Mouse (Mus musculus) forebrain, embryonic 15.5 days (tissue): ENCODE data around the gene Cib4. TPM values are rescaled to one million over a fixed set of nuclear protein-coding genes. Genes with fewer than 3 reads are reported as not detected.
A peak's percentile ranks its signal among the peaks of the same experiment; 100 is the strongest.

ENCODE experiments used
- ATAC-seq: fragments of 200-750 bp; cut with Nextera tagmentation; replicated peaks from 2 replicates; pipeline ENCODE4 v1.8.0; 2017; ENCODE audit warnings: mild to moderate bottlenecking, moderate TSS enrichment, moderate library complexity
- H3K27ac ChIP-seq: fragments of 300-500 bp; sonication (generic); replicated peaks from 2 replicates; pipeline ENCODE4 v1.5.1; 2015; ENCODE audit warnings: mild to moderate bottlenecking, inconsistent platforms
- H3K27me3 ChIP-seq: fragments of 300-500 bp; sonication (generic); 2 replicates; pipeline ENCODE4 v1.6.1; 2015; ENCODE audit warnings: inconsistent platforms
- H3K36me3 ChIP-seq: fragments of 300-500 bp; sonication (generic); 2 replicates; pipeline ENCODE4 v1.6.1; 2015; ENCODE audit warnings: mild to moderate bottlenecking, inconsistent platforms
- H3K4me1 ChIP-seq: fragments of 300-500 bp; sonication (generic); 2 replicates; pipeline ENCODE4 v1.6.1; 2015; ENCODE audit warnings: inconsistent platforms
- H3K4me2 ChIP-seq: fragments of 300-500 bp; sonication (generic); replicated peaks from 2 replicates; pipeline ENCODE4 v1.6.1; 2015; ENCODE audit warnings: mild to moderate bottlenecking, inconsistent platforms
- H3K4me3 ChIP-seq: fragments of 300-500 bp; sonication (generic); 2 replicates; pipeline ENCODE4 v1.5.1; 2015; ENCODE audit warnings: mild to moderate bottlenecking, inconsistent platforms
- H3K9ac ChIP-seq: fragments of 300-500 bp; sonication (generic); replicated peaks from 2 replicates; pipeline ENCODE4 v1.6.1; 2015; ENCODE audit warnings: mild to moderate bottlenecking, inconsistent platforms
- H3K9me3 ChIP-seq: fragments of 300-500 bp; sonication (generic); 2 replicates; pipeline ENCODE4 v1.6.1; 2016; ENCODE audit warnings: inconsistent platforms
- whole genome bisulfite sequencing: fragments of 180-500 bp; shearing (Covaris S2); methylation state at CpG from one replicate; pipeline ENCODE4 v1.1.7; 2015; ENCODE audit warnings: mixed read lengths; 5-methylcytosine and 5-hydroxymethylcytosine counted together
- polyA plus RNA-seq: library from polyadenylated mRNA; unstranded; fragments of >200 nt; fragmentation: Nextera tagmentation; extraction: Ambion mirVana; gene quantifications from 2 replicates; pipeline ENCODE4 v1.2.1, GENCODE M21; 2015

Cib4 gene
- polyA plus RNA-seq, 1 experiment from 2014 or later = not detected

GRCm38 (mm10) chr5:30466315-30466714 is 79.3 kb downstream of the Cib4 start:
- Histone ChIP-seq H3K27me3 (no peaks in the 10 kb centered on the region), H3K4me3 (peak overlapping the region; percentile 27), H3K4me2 (peak overlapping the region; percentile 53), H3K4me1 (peaks cover 30% of the 10 kb centered on the region), H3K9ac (peak overlapping the region; percentile 11; the same call in 1 of the 2 replicates), H3K36me3 (no peaks in the 10 kb centered on the region), H3K9me3 (no peaks in the 10 kb centered on the region), H3K27ac (peak overlapping the region; percentile 44)
- peak; percentile 51 for ATAC-seq
- WGBS = 32% methylated on average over 9 of the region's 9 CpGs

GRCm38 (mm10) chr5:30465861-30466260 is 79.8 kb downstream of the Cib4 start, which contains the start of gene 1700001C02Rik:
Gene 1700001C02Rik, plus strand, starts transcription at chr5:30466047.
- no peaks in the 10 kb centered on the region for H3K27me3 ChIP-seq
- peak within 1 kb of the TSS; percentile 53 for H3K4me2 ChIP-seq
- H3K9ac ChIP-seq = peak within 1 kb of the TSS; percentile 11; the same call in 1 of the 2 replicates
- ATAC-seq = peak; percentile 23
- no peaks in the 10 kb centered on the region for H3K36me3 ChIP-seq
- peaks cover 32% of the 10 kb centered on the region for H3K4me1 ChIP-seq
- WGBS = 17% methylated on average over 21 of the region's 21 CpGs
- H3K4me3 ChIP-seq = peak within 1 kb of the TSS; percentile 27
- H3K9me3 ChIP-seq = no peaks in the 10 kb centered on the region
- H3K27ac ChIP-seq = peak within 1 kb of the TSS; percentile 44

GRCm38 (mm10) chr5:30461821-30462220 is 83.8 kb downstream of the Cib4 start, which contains the start of gene Otof:
Gene Otof, minus strand, starts transcription at chr5:30461932.
- peaks cover 26% of the 10 kb centered on the region for H3K4me1 ChIP-seq
- no peaks in the 10 kb centered on the region for H3K9me3 ChIP-seq
- no peaks in the 10 kb centered on the region for H3K36me3 ChIP-seq
- H3K4me3 ChIP-seq = 0 out of 2 replicates have a peak within 1 kb of the TSS, but pooled peaks have one; percentile 10
- H3K9ac ChIP-seq = peak within 1 kb of the TSS; percentile 25; the same call in 1 of the 2 replicates
- WGBS = 16% methylated on average over 12 of the region's 12 CpGs
- peak within 1 kb of the TSS; percentile 35 for H3K4me2 ChIP-seq
- H3K27me3 ChIP-seq = no peaks in the 10 kb centered on the region
- ATAC-seq = peak; percentile 86
- peak within 1 kb of the TSS; percentile 27; the same call in 1 of the 2 replicates for H3K27ac ChIP-seq

- H3K36me3 ChIP-seq = no peaks in the 10 kb centered on the region
- no peak overlapping the region for H3K4me2 ChIP-seq
- peaks cover 15% of the 10 kb centered on the region for H3K4me1 ChIP-seq
- H3K9ac ChIP-seq = no peak overlapping the region
- H3K4me3 ChIP-seq = no peak overlapping the region
- no peaks in the 10 kb centered on the region for H3K27me3 ChIP-seq
- H3K27ac ChIP-seq = no peak overlapping the region
- no peak for ATAC-seq
- WGBS = 39% methylated on average over 4 of the region's 4 CpGs
- no peaks in the 10 kb centered on the region for H3K9me3 ChIP-seq
Measured at GRCm38 (mm10) chr5:30460155-30460554, 85.5 kb downstream of the Cib4 start.

GRCm38 (mm10) chr5:30456056-30456455 is 89.6 kb downstream of the Cib4 start:
- no peaks in the 10 kb centered on the region for H3K27me3 ChIP-seq
- H3K9me3 ChIP-seq = no peaks in the 10 kb centered on the region
- H3K4me1 ChIP-seq = 0 out of 2 replicates have a peak, but pooled peaks cover 5% of the 10 kb centered on the region
- no peak overlapping the region for H3K9ac ChIP-seq
- no peak overlapping the region for H3K27ac ChIP-seq
- H3K4me2 ChIP-seq = no peak overlapping the region
- no peaks in the 10 kb centered on the region for H3K36me3 ChIP-seq
- no peak for ATAC-seq
- WGBS = 54% methylated on average over 6 of the region's 6 CpGs
- no peak overlapping the region for H3K4me3 ChIP-seq

GRCm38 (mm10) chr5:30444327-30444895 is 101.2 kb downstream of the Cib4 start:
- H3K27ac ChIP-seq = 0 out of 2 replicates have a peak overlapping the region, but pooled peaks have one; percentile 8

GRCm38 (mm10) chr5:30442196-30442595 is 103.4 kb downstream of the Cib4 start:
- Histone ChIP-seq H3K4me3 (no peak overlapping the region), H3K27me3 (no peaks in the 10 kb centered on the region)
- 71% methylated on average over 5 of the region's 5 CpGs for WGBS

More at GRCm38 (mm10) chr5:30444327-30444895, 101.2 kb downstream of the Cib4 start:
- 79% methylated on average over 13 of the region's 13 CpGs for WGBS
- H3K4me2 ChIP-seq = no peak overlapping the region
- H3K36me3 ChIP-seq = no peaks in the 10 kb centered on the region
- no peaks in the 10 kb centered on the region for H3K27me3 ChIP-seq
- no peak overlapping the region for H3K9ac ChIP-seq
- ATAC-seq = no peak
- no peak overlapping the region for H3K4me3 ChIP-seq
- no peaks in the 10 kb centered on the region for H3K9me3 ChIP-seq
- H3K4me1 ChIP-seq = no peaks in the 10 kb centered on the region

GRCm38 (mm10) chr5:30440308-30440906 is 105.2 kb downstream of the Cib4 start:
- H3K4me2 ChIP-seq = no peak overlapping the region
- no peaks in the 10 kb centered on the region for H3K4me1 ChIP-seq
- no peaks in the 10 kb centered on the region for H3K9me3 ChIP-seq
- WGBS = 87% methylated on average over 8 of the region's 8 CpGs
- no peak overlapping the region for H3K4me3 ChIP-seq
- H3K36me3 ChIP-seq = no peaks in the 10 kb centered on the region
- H3K27me3 ChIP-seq = no peaks in the 10 kb centered on the region
- H3K9ac ChIP-seq = no peak overlapping the region
- ATAC-seq = no peak
- no peak overlapping the region for H3K27ac ChIP-seq

More at GRCm38 (mm10) chr5:30442196-30442595, 103.4 kb downstream of the Cib4 start:
- Histone ChIP-seq H3K4me2 (no peak overlapping the region), H3K9ac (no peak overlapping the region), H3K9me3 (no peaks in the 10 kb centered on the region), H3K36me3 (no peaks in the 10 kb centered on the region), H3K27ac (no peak overlapping the region), H3K4me1 (no peaks in the 10 kb centered on the region)
- ATAC-seq = no peak

- Histone ChIP-seq H3K27ac (no peak overlapping the region), H3K9ac (no peak overlapping the region), H3K27me3 (no peaks in the 10 kb centered on the region), H3K4me3 (no peak overlapping the region), H3K9me3 (no peaks in the 10 kb centered on the region), H3K36me3 (no peaks in the 10 kb centered on the region), H3K4me2 (no peak overlapping the region), H3K4me1 (no peaks in the 10 kb centered on the region)
- WGBS = 42% methylated on average over 2 of the region's 2 CpGs
- no peak for ATAC-seq
Measured at GRCm38 (mm10) chr5:30438931-30439330, 106.7 kb downstream of the Cib4 start.

Other genes with a start within 250 kb of the Cib4 start
- 2.0 and 2.1 TPM in 2 replicates for gene Otof, start 83.9 kb downstream of the Cib4 start, polyA plus RNA-seq
- gene 1700001C02Rik, start 79.8 kb downstream of the Cib4 start, polyA plus RNA-seq = 0.56 and 1.5 TPM in 2 replicates
- gene Kcnk3, start 42.3 kb upstream of the Cib4 start, polyA plus RNA-seq = 2.3 and 3.1 TPM in 2 replicates
- 28.0 and 31.1 TPM in 2 replicates for gene Slc35f6, start 102.1 kb upstream of the Cib4 start, polyA plus RNA-seq
- 128 and 151 TPM in 2 replicates for gene Cenpa, start 120.9 kb upstream of the Cib4 start, polyA plus RNA-seq
- gene Dpysl5, start 165.7 kb upstream of the Cib4 start, polyA plus RNA-seq = 216 and 226 TPM in 2 replicates